Mouse (Mus musculus) midbrain, embryonic 16.5 days (tissue): ENCODE data around the gene Clstn2. TPM values are rescaled to one million over a fixed set of nuclear protein-coding genes. Genes with fewer than 3 reads are reported as not detected.

Experiments
- ATAC-seq: fragments of 200-750 bp; cut with Nextera tagmentation; 2 replicates; pipeline ENCODE4 v1.8.0; 2017; ENCODE audit warnings: moderate TSS enrichment
- H3K27ac ChIP-seq: fragments of 300-500 bp; sonication (generic); 2 replicates; pipeline ENCODE4 v1.5.1; 2014; ENCODE audit warnings: mild to moderate bottlenecking, low read length, mixed read lengths
- H3K27me3 ChIP-seq: fragments of 300-500 bp; sonication (generic); 2 replicates; pipeline ENCODE4 v1.6.1; 2014; ENCODE audit warnings: low read depth, low read length, mixed read lengths; ENCODE audit not compliant: control insufficient read depth, insufficient read depth
- H3K36me3 ChIP-seq: fragments of 300-500 bp; sonication (generic); 2 replicates; pipeline ENCODE4 v1.6.1; 2014; ENCODE audit warnings: mild to moderate bottlenecking, low read length, moderate library complexity, mixed read lengths; ENCODE audit not compliant: control insufficient read depth, insufficient read depth
- H3K4me1 ChIP-seq: fragments of 300-500 bp; sonication (generic); 2 replicates; pipeline ENCODE4 v1.6.1; 2014; ENCODE audit warnings: mild to moderate bottlenecking, low read length, mixed read lengths; ENCODE audit not compliant: control insufficient read depth, insufficient read depth
- H3K4me2 ChIP-seq: fragments of 300-500 bp; sonication (generic); 2 replicates; pipeline ENCODE4 v1.6.1; 2014; ENCODE audit warnings: mild to moderate bottlenecking, low read length, mixed read lengths
- H3K4me3 ChIP-seq: fragments of 300-500 bp; sonication (generic); 2 replicates; pipeline ENCODE4 v1.5.1; 2014; ENCODE audit warnings: low read depth, mild to moderate bottlenecking, low read length, moderate library complexity, mixed read lengths
- H3K9ac ChIP-seq: fragments of 300-500 bp; sonication (generic); 2 replicates; pipeline ENCODE4 v1.6.1; 2014; ENCODE audit warnings: low read depth, low read length, mixed read lengths
- H3K9me3 ChIP-seq: fragments of 300-500 bp; sonication (generic); replicated peaks from 2 replicates; pipeline ENCODE4 v1.6.1; 2014; ENCODE audit warnings: mild to moderate bottlenecking, low read length, mixed read lengths; ENCODE audit not compliant: control insufficient read depth, poor library complexity, severe bottlenecking
- WGBS: fragments of 180-500 bp; shearing (Covaris S2); extraction: QIAGEN DNeasy Blood & Tissue Kit; methylation state at CpG from one replicate; pipeline ENCODE4 v1.1.7; 2014; 5-methylcytosine and 5-hydroxymethylcytosine counted together
- polyA plus RNA-seq: library from polyadenylated mRNA; unstranded; fragments of >200 nt; fragmentation: Nextera tagmentation; extraction: Ambion mirVana; gene quantifications from 2 replicates; pipeline ENCODE4 v1.2.1, GENCODE M21; 2015

Clstn2 gene
- polyA plus RNA-seq, 1 experiment from 2014 or later, result 10.2 TPM

- Histone ChIP-seq H3K9ac (no peak overlapping the region), H3K36me3 (no peaks in the 10 kb centered on the region), H3K27me3 (no peaks in the 10 kb centered on the region), H3K9me3 (no peaks in the 10 kb centered on the region), H3K27ac (no peak overlapping the region), H3K4me2 (no peak overlapping the region), H3K4me3 (no peak overlapping the region), H3K4me1 (no peaks in the 10 kb centered on the region)
- no peak for ATAC-seq
These were observed 315.3 kb downstream of the Clstn2 start for GRCm38 (mm10) chr9:97717728-97718127.

- ATAC-seq, result no peak
- Histone ChIP-seq H3K36me3 (no peaks in the 10 kb centered on the region), H3K27ac (no peak overlapping the region), H3K27me3 (no peaks in the 10 kb centered on the region), H3K4me3 (no peak overlapping the region), H3K4me1 (no peaks in the 10 kb centered on the region), H3K9me3 (no peaks in the 10 kb centered on the region), H3K9ac (no peak overlapping the region), H3K4me2 (no peak overlapping the region)
- 74% methylated on average over 7 of the region's 7 CpGs for WGBS
These were observed 316.0 kb downstream of the Clstn2 start for GRCm38 (mm10) chr9:97717005-97717404.

- no peak overlapping the region for H3K9ac ChIP-seq
- H3K27ac ChIP-seq, result no peak overlapping the region
- no peaks in the 10 kb centered on the region for H3K9me3 ChIP-seq
- H3K36me3 ChIP-seq, result no peaks in the 10 kb centered on the region
- no peak overlapping the region for H3K4me3 ChIP-seq
- 95% methylated on average over 3 of the region's 3 CpGs for WGBS
- H3K4me1 ChIP-seq, result no peaks in the 10 kb centered on the region
- H3K4me2 ChIP-seq, result no peak overlapping the region
- no peaks in the 10 kb centered on the region; the same call in 1 of the 2 replicates for H3K27me3 ChIP-seq
- ATAC-seq, result no peak
These were observed 320.1 kb downstream of the Clstn2 start for GRCm38 (mm10) chr9:97712888-97713287.

- Histone ChIP-seq H3K4me3 (no peak overlapping the region), H3K4me2 (no peak overlapping the region), H3K9me3 (no peaks in the 10 kb centered on the region), H3K9ac (no peak overlapping the region), H3K27me3 (peaks cover 9% of the 10 kb centered on the region), H3K36me3 (no peaks in the 10 kb centered on the region), H3K4me1 (peaks cover 7% of the 10 kb centered on the region), H3K27ac (no peak overlapping the region)
- no peak for ATAC-seq
- 28% methylated on average over 4 of the region's 4 CpGs for WGBS
These were observed 329.0 kb downstream of the Clstn2 start for GRCm38 (mm10) chr9:97703901-97704503.

GRCm38 (mm10) chr9:97702989-97703388 is 330.0 kb downstream of the Clstn2 start:
- no peaks in the 10 kb centered on the region for H3K36me3 ChIP-seq
- peaks cover 9% of the 10 kb centered on the region for H3K27me3 ChIP-seq
- no peak overlapping the region for H3K4me2 ChIP-seq
- H3K4me3 ChIP-seq, result no peak overlapping the region
- no peak overlapping the region for H3K27ac ChIP-seq
- peaks cover 7% of the 10 kb centered on the region for H3K4me1 ChIP-seq
- WGBS, result 65% methylated on average over 2 of the region's 2 CpGs
- no peak for ATAC-seq
- no peak overlapping the region for H3K9ac ChIP-seq
- H3K9me3 ChIP-seq, result no peaks in the 10 kb centered on the region

GRCm38 (mm10) chr9:97699983-97700382 is 333.0 kb downstream of the Clstn2 start:
- Histone ChIP-seq H3K27ac (no peak overlapping the region), H3K9ac (no peak overlapping the region), H3K4me2 (no peak overlapping the region), H3K27me3 (peaks cover 4% of the 10 kb centered on the region; the same call in 1 of the 2 replicates), H3K4me3 (no peak overlapping the region), H3K4me1 (peaks cover 7% of the 10 kb centered on the region), H3K36me3 (no peaks in the 10 kb centered on the region), H3K9me3 (no peaks in the 10 kb centered on the region)
- WGBS, result 87% methylated on average over 3 of the region's 3 CpGs
- ATAC-seq, result no peak

GRCm38 (mm10) chr9:97699020-97699419 is 334.0 kb downstream of the Clstn2 start:
- Histone ChIP-seq H3K27ac (no peak overlapping the region), H3K4me2 (no peak overlapping the region), H3K36me3 (no peaks in the 10 kb centered on the region), H3K9me3 (no peaks in the 10 kb centered on the region), H3K4me1 (peaks cover 3% of the 10 kb centered on the region), H3K9ac (no peak overlapping the region), H3K4me3 (no peak overlapping the region), H3K27me3 (peaks cover 4% of the 10 kb centered on the region; the same call in 1 of the 2 replicates)
- 70% methylated on average over 2 of the region's 2 CpGs for WGBS
- ATAC-seq, result no peak

- Histone ChIP-seq H3K27me3 (peaks cover 4% of the 10 kb centered on the region; the same call in 1 of the 2 replicates), H3K4me3 (no peak overlapping the region), H3K27ac (no peak overlapping the region), H3K4me1 (no peaks in the 10 kb centered on the region), H3K9me3 (no peaks in the 10 kb centered on the region), H3K4me2 (no peak overlapping the region), H3K9ac (no peak overlapping the region), H3K36me3 (no peaks in the 10 kb centered on the region)
- WGBS, result 90% methylated on average over 10 of the region's 10 CpGs
- no peak for ATAC-seq
These were observed 334.9 kb downstream of the Clstn2 start for GRCm38 (mm10) chr9:97698071-97698470.

- ATAC-seq, result no peak
- Histone ChIP-seq H3K36me3 (no peaks in the 10 kb centered on the region), H3K27me3 (peaks cover 4% of the 10 kb centered on the region; the same call in 1 of the 2 replicates), H3K4me1 (no peaks in the 10 kb centered on the region), H3K27ac (no peak overlapping the region), H3K4me2 (no peak overlapping the region), H3K9ac (no peak overlapping the region), H3K9me3 (no peaks in the 10 kb centered on the region), H3K4me3 (no peak overlapping the region)
- 72% methylated on average over 5 of the region's 5 CpGs for WGBS
These were observed 336.2 kb downstream of the Clstn2 start for GRCm38 (mm10) chr9:97696655-97697235.
